Mouse (Mus musculus) kidney, postnatal 10 days (tissue): Measurements from ENCODE around the gene Sult1c2.
"Not testable (repeated sequence)": the region's sequence is repeated elsewhere in the genome, so short reads cannot be mapped to it uniquely, and the experiment has no call there.

Source experiments
- DNase-seq: peaks from one replicate; pipeline ENCODE4 v3.0.0; 2021; ENCODE audit warnings: mixed read lengths

Gene Sult1c2

DNA sequence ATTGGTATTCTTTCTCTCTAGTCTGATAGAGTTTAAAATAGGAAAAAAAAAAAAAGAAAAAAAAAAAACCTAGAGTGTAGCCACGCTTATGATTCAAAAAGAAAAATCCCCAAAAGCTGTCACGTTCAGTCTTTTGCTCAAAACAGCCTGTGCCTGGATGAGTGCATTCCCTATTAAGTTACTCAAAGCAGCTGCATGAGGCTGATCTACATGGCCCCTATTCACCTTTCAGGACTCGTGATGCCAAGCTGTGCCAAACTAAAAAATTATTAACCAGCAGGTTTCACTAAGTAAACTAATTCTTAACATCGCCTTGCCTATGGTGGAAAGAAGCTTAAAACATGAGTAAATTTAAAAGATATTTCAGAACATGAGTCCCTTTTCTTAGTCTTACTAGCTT, at the start of gene Sult1c2:
TSS of gene Sult1c2 (minus strand) at position 134 of the 400 bp plus-strand sequence.
- peak; percentile 68 for DNase-seq

GRCm38 (mm10) chr17:53879006-53879675, 33.0 kb upstream of the Sult1c2 start:
- peak; percentile 7 for DNase-seq

GRCm38 (mm10) chr17:53874433-53874832, 28.3 kb upstream of the Sult1c2 start:
- peak; percentile 66 for DNase-seq

GRCm38 (mm10) chr17:53872192-53872591, 26.1 kb upstream of the Sult1c2 start:
- no peak for DNase-seq

DNA sequence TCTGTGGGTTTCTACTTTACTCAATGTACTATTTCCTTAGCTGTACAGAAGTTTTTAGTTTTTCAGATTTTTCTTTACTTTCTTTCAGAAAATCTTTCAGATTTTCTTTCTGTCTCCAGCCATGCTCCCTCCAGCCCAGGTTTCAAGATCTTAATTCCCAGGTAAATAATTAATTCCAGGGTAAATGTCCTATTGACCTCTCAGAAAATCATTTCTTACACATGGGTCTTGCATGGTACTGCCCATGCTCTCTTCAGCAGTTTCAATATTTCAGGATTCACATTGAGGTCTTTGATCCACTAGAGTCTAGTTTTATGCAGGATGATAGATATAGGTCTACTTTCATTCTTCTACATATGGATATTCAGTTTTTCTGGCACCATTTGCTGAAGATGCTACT, 23.8 kb upstream of the Sult1c2 start:
- no peak for DNase-seq

DNA sequence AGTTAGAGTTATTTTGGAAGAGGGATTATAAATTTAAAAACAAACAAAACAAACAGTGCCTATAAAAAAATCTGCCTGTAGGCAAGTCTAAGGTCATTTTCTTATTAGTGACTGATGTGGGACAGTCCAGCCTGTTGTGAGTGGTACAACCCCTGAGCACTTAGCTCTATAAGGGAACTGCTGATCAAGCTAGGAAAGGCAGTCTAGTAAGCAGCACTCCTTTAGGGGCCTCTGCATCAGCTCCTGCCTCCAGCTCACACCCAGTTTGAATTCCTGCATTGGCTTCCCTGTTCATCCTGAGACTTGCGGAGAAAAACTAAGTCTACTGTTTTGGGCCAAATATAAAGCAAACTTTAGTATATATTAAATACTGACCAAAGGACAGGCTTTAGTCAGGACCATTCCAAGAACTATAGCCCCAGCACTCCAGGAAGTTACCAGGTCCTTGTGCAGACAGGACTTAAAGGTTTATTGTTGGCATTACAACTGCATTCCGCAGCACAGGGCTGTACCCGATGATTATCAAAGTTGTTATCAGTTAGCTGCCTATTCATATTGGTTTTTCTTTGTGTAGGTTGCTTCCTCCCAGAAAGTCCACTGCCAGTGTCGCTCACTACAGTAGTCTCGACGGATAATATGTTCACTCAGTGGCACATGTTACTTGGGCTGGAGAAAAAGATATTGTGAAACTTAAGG, 19.3 kb upstream of the Sult1c2 start:
- DNase-seq = no peak

DNA sequence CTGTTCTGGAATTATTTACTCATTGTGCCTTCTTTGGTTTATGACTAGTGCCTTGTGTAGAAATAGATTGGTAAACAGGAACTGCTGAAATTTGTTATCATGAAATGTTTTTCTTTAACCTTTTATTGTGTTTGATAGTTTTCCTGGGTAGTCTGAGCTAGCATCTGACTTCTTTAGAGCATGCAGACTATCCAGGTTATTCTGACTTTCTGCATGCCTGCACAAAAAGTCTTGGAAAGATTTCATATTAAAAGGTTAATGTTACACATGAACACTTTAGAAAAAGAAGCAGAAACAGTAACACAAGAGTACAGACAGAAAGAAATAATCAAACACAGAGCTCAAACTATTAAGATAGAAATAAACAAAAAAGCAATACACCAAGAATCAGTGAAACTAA, 14.4 kb upstream of the Sult1c2 start:
- DNase-seq = no peak

DNA sequence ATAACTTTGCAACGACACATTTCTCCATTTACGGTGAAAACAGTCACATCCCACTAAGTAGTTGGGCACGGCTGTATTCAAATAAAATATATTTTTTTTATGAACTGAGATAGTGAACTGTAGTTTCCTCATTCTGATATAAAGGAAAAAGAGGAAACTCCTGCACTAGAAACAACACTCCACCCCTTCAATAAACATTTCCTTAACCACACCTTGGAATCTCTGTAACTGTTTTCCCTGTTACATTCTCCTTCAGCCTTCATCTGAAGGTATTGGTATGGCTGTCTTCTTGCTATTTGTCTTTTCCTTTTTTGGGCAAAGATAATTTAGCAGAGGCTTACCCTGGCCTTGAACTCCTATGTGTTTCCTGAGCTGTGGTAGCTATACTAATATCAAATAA, 8.9 kb upstream of the Sult1c2 start:
- DNase-seq = no peak

DNA sequence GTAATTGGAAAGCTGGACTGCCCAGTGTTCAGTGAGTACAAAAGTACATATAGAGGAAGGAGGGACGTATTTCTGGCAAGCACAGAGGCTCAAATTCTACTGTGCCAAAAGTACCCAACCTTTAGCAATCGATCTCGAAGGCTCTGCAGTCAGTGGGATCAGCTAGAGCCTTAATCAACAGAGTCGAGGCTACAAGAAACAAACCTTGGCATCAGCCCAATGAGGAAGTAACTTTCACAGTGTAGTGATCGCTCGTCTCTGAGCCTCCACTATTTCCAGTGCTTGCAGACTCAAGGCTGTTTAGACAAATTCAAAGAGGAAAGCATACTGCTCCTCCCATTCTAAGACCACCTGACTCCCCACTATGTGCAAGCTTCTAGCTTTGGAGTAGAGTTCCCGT, 343 bp downstream of the Sult1c2 start:
- peak; percentile 70 for DNase-seq

DNA sequence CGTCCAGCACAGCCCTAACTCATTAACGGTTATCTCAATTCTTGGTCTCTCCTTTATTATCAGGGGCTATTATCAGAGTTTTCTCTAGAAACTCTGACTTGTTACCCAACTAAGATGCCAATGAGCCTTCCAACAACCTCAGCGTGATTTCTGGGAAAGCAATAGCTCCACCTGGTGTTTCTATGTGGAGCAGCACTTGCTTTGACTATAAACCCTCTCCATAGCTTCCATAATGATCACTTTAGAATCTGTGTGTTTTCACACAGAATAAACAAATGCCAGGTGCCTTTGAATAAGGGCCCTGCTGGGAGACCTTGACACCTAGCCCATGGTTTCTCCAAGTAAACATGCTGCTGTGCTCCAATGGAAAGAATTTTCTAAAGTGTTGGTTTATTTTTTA, 12.8 kb downstream of the Sult1c2 start:
- DNase-seq = peak; percentile 22

DNA sequence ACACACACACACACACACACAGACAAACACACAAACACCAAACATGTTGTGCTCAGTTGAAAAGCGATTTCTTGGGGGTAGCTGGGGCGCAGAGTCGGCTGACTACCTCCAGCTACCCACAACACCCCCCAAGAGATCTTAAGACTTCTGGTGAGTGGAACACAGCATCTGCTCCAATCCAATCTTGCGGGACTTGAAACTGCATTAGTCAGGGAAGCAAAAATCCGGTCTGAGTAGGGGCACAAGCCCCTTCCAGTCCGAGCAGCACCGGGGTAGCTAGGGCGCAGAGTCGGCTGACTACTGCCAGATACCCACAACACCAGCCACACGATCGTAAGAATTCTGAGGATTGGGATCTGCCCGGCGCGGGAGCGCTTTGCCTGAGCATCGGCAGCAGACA, 42.2 kb downstream of the Sult1c2 start:
- DNase-seq = not testable (repeated sequence)

DNA sequence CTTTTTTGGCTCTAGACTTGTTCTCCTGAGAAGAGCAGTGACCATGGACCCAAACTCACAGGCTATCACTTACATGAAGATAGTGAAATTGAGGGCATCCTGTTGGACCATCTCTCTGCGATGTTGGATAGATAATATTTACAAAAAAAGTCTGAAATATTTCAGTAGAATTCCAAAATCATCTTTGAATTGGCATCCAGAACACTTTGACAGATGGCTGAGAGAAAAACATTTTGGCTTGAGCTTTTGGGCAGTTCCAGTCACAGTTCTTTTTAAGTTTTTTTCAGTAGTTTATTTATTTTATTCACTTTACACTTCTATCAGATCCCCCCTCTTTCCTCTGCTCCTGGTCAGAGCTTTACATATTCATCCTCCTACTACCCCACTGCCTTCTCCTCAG, 62.8 kb downstream of the Sult1c2 start:
- no peak for DNase-seq
